Comparison of ENCODE assay signal across 13 mouse cellular contexts in genomic region chr11:74751352-74752066, GRCm38 (mm10). TPM values are rescaled to one million over a fixed set of nuclear protein-coding genes. Genes with fewer than 3 reads are reported as not detected.
DNase-seq lines count a peak whose midpoint lies in the region; ATAC-seq and TF ChIP-seq lines count a peak whose summit lies in the region.
"Had no signal": no experiment of that assay in that cellular context is flagged by ENCODE, and none has a peak within 500 bp of the region (broad histone marks: within the 10 kb centered on the region; RNA-seq: fewer than 3 reads in every experiment).

No protein-coding gene starts in this region.

- H3K27ac ChIP-seq in forebrain, postnatal 0 days (ENCODE audit: low read depth, low read length), result peak overlapping the region; percentile 45; the same call in 1 of the 2 replicates
- H3K27ac ChIP-seq in olfactory bulb, adult 2 months (ENCODE audit: insufficient read depth, low read depth, low read length), result peak overlapping the region; percentile 45
- no peak overlapping the region for H3K27ac ChIP-seq in kidney, embryonic 15.5 days
- H3K27ac ChIP-seq: liver, embryonic 14.5 days had no signal

- peak; percentile 53 for ATAC-seq in forebrain, postnatal 0 days
- ATAC-seq in kidney, embryonic 15.5 days (replicated peaks; ENCODE audit: low FRiP score), result no peak

- intact Hi-C loops in left cerebral cortex, postnatal 4 days (cut with DNase I), result no loop called here
- intact Hi-C loops in heart, postnatal 25 days (cut with DNase I), result no loop called here

- no peak overlapping the region for H3K4me3 ChIP-seq in forebrain, postnatal 0 days (ENCODE audit: low read depth, low read length)
- H3K4me3 ChIP-seq in olfactory bulb, adult 2 months (ENCODE audit: insufficient read depth, low read depth, low read length), result no peak overlapping the region
- no peak overlapping the region for H3K4me3 ChIP-seq in kidney, embryonic 15.5 days (replicated peaks)
- H3K4me3 ChIP-seq: megakaryocyte, embryonic 14.5 days had no signal

- peak; percentile 17 for DNase-seq in retina, postnatal 1 day
- no peak for DNase-seq in retina, embryonic 14.5 days (ENCODE audit: low spot score)
- peak; percentile 23 for DNase-seq in forebrain, postnatal 0 days
- peak; percentile 2 for DNase-seq in left cerebral cortex, postnatal 4 days
- no peak for DNase-seq in cerebellum, adult 9-10 months
- DNase-seq in heart, postnatal 25 days (ENCODE audit: low spot score), result no peak
- DNase-seq: heart, postnatal 36 days; thymus, adult 2 months had no signal

- H3K27me3 ChIP-seq in forebrain, postnatal 0 days (ENCODE audit: insufficient read depth, low read length), result no peaks in the 10 kb centered on the region
- H3K27me3 ChIP-seq in kidney, embryonic 15.5 days, result no peaks in the 10 kb centered on the region
- H3K27me3 ChIP-seq: CH12.LX had no signal

- H3K9me3 ChIP-seq in forebrain, postnatal 0 days (ENCODE audit: low read length), result no peaks in the 10 kb centered on the region
- H3K9me3 ChIP-seq in kidney, embryonic 15.5 days (replicated peaks), result no peaks in the 10 kb centered on the region
- H3K9me3 ChIP-seq: megakaryocyte, embryonic 14.5 days had no signal

- no peak overlapping the region for H3K4me2 ChIP-seq in forebrain, postnatal 0 days (ENCODE audit: low read depth)
- no peak overlapping the region for H3K4me2 ChIP-seq in kidney, embryonic 15.5 days

- no peak for TF ChIP-seq POLR2A in olfactory bulb, adult 2 months (IDR thresholded peaks at IDR 0.05; ENCODE audit: insufficient read depth, low read depth, low read length)

- H3K4me1 ChIP-seq in forebrain, postnatal 0 days (ENCODE audit: insufficient read depth), result no peaks in the 10 kb centered on the region
- peaks cover 7% of the 10 kb centered on the region for H3K4me1 ChIP-seq in olfactory bulb, adult 2 months (ENCODE audit: control insufficient read depth, insufficient read depth, low read length)
- no peaks in the 10 kb centered on the region for H3K4me1 ChIP-seq in kidney, embryonic 15.5 days

- TF ChIP-seq CTCF in forebrain, postnatal 0 days (IDR thresholded peaks at IDR 0.05; ENCODE audit: low read depth), result no peak
- TF ChIP-seq CTCF in olfactory bulb, adult 2 months (IDR thresholded peaks at IDR 0.05; ENCODE audit: insufficient read depth, low read depth, low read length), result no peak

- H3K9ac ChIP-seq in forebrain, postnatal 0 days, result no peak overlapping the region
- H3K9ac ChIP-seq in kidney, embryonic 15.5 days, result no peak overlapping the region
- H3K9ac ChIP-seq: liver, embryonic 14.5 days had no signal

- 10% methylated on average over 9 of the region's 9 CpGs for whole genome bisulfite sequencing in forebrain, postnatal 0 days
- 39% methylated on average over 9 of the region's 9 CpGs for WGBS in olfactory bulb, adult 2 months
- 70% methylated on average over 9 of the region's 9 CpGs for WGBS in kidney, embryonic 15.5 days

- H3K36me3 ChIP-seq in forebrain, postnatal 0 days (ENCODE audit: insufficient read depth), result no peaks in the 10 kb centered on the region
- H3K36me3 ChIP-seq in kidney, embryonic 15.5 days, result no peaks in the 10 kb centered on the region

RNA-seq across cellular contexts. Expression of gene Mettl16, which starts 19.1 kb away (rescaled TPM):
- 18.7 and 19.9 TPM in 2 replicates for total RNA-seq in forebrain, postnatal 0 days (2014; rRNA removed)
- 17.5 and 22.0 TPM in 2 replicates for polyA plus RNA-seq in forebrain, postnatal 0 days (2015; fragmentation: Nextera tagmentation; extraction: Ambion mirVana)
- total RNA-seq in left cerebral cortex, postnatal 4 days (2021), result 10 to 100 TPM; 23.0 to 25.5 TPM
- polyA plus RNA-seq in olfactory bulb, adult 2 months (2012; ENCODE audit: insufficient read depth, insufficient read length, low replicate concordance, missing spikeins), result not detected in 2 replicates
- polyA plus RNA-seq in kidney, embryonic 15.5 days (2015; fragmentation: Nextera tagmentation; extraction: Ambion mirVana), result 54.8 and 55.4 TPM in 2 replicates
- total RNA-seq in heart, postnatal 25 days (2021), result 10 to 100 TPM; 14.0 to 15.1 TPM

RNA-seq across cellular contexts. Expression of gene Pafah1b1, which starts 27.0 kb away (rescaled TPM):
- 200 and 248 TPM in 2 replicates for total RNA-seq in forebrain, postnatal 0 days (2014; rRNA removed)
- polyA plus RNA-seq in forebrain, postnatal 0 days (2015; fragmentation: Nextera tagmentation; extraction: Ambion mirVana), result 57.4 and 64.1 TPM in 2 replicates
- total RNA-seq in left cerebral cortex, postnatal 4 days (2021), result 100 to 1,000 TPM; 393 to 420 TPM
- 132 and 143 TPM in 2 replicates for polyA plus RNA-seq in olfactory bulb, adult 2 months (2012; ENCODE audit: insufficient read depth, insufficient read length, low replicate concordance, missing spikeins)
- polyA plus RNA-seq in kidney, embryonic 15.5 days (2015; fragmentation: Nextera tagmentation; extraction: Ambion mirVana), result 42.0 and 50.1 TPM in 2 replicates
- total RNA-seq in heart, postnatal 25 days (2021), result 100 to 1,000 TPM; 206 to 224 TPM

Comparison
In these comparisons a context has a peak if more than half of its experiments do, and no peak if none do; other contexts are left out.
1. DNase-seq: peak in retina, postnatal 1 day (single experiment), forebrain, postnatal 0 days (single experiment) and left cerebral cortex, postnatal 4 days (single experiment); none in retina, embryonic 14.5 days (single experiment), cerebellum, adult 9-10 months (single experiment) and heart, postnatal 25 days (single experiment).